Mouse (Mus musculus) liver, embryonic 14 days (tissue): ENCODE results near the gene Ints11. TPM values are rescaled to one million over a fixed set of nuclear protein-coding genes. Genes with fewer than 3 reads are reported as not detected.

Experiments
- polyA plus RNA-seq: library from polyadenylated mRNA; depleted of rRNA; stranded (reverse); fragments of >200 nt; gene quantifications from 2 replicates; pipeline ENCODE4 v1.2.3, GENCODE M21; 2012; rRNA removed

The Ints11 gene
- polyA plus RNA-seq: 19.9 and 22.3 TPM in 2 replicates

GRCm38 (mm10) chr4:155869317-155870033, at the start of gene Ints11, which contains the start of gene Cptp:
TSS of gene Ints11 (plus strand) at chr4:155869546.
TSS of gene Cptp (minus strand) at chr4:155869440.

GRCm38 (mm10) chr4:155831205-155831766, 38.1 kb upstream of the Ints11 start, which contains the start of gene Aurkaip1:
TSS of gene Aurkaip1 (plus strand) at chr4:155831272.

GRCm38 (mm10) chr4:155839483-155839910, 29.8 kb upstream of the Ints11 start, which contains the start of gene Mxra8:
TSS of gene Mxra8 (plus strand) at chr4:155839680.

GRCm38 (mm10) chr4:155846871-155847578, 22.3 kb upstream of the Ints11 start, which contains the start of gene Dvl1:
TSS of gene Dvl1 (plus strand) at chr4:155847402.

GRCm38 (mm10) chr4:155863001-155863400, 6.3 kb upstream of the Ints11 start, which contains the start of gene Tas1r3:
TSS of gene Tas1r3 (minus strand) at chr4:155863362.

GRCm38 (mm10) chr4:155891551-155892001, 22.2 kb downstream of the Ints11 start, which contains the start of the genes Pusl1 and Acap3:
TSS of gene Pusl1 (minus strand) at chr4:155891781.
TSS of gene Acap3 (plus strand) at chr4:155891822.

Other genes starting within 250 kb of the Ints11 start
- gene Cdk11b, start 244.7 kb upstream of the Ints11 start, polyA plus RNA-seq: 19.8 and 24.5 TPM in 2 replicates
- gene Gm10563, start 224.1 kb upstream of the Ints11 start, polyA plus RNA-seq: not detected in 2 replicates
- 4.6 TPM in 2 replicates for gene Mmp23, start 216.2 kb upstream of the Ints11 start, polyA plus RNA-seq
- 4.1 and 4.6 TPM in 2 replicates for gene Mib2, start 200.3 kb upstream of the Ints11 start, polyA plus RNA-seq
- 0.39 and 0.52 TPM in 2 replicates for gene Fndc10, start 175.2 kb upstream of the Ints11 start, polyA plus RNA-seq
- 35.5 and 42.0 TPM in 2 replicates for gene Ssu72, start 164.7 kb upstream of the Ints11 start, polyA plus RNA-seq
- gene Tmem240, start 134.7 kb upstream of the Ints11 start, polyA plus RNA-seq: 0.09 and 0.20 TPM in 2 replicates
- 37.8 and 42.2 TPM in 2 replicates for gene Atad3a, start 108.5 kb upstream of the Ints11 start, polyA plus RNA-seq
- gene Vwa1, start 94.8 kb upstream of the Ints11 start, polyA plus RNA-seq: 0.12 and 0.18 TPM in 2 replicates
- gene Tmem88b, start 83.7 kb upstream of the Ints11 start, polyA plus RNA-seq: 0.29 TPM in 2 replicates
- gene Ankrd65, start 79.1 kb upstream of the Ints11 start, polyA plus RNA-seq: 0.02 TPM in 1 of 2 replicates, not detected in the other
- gene Mrpl20, start 66.7 kb upstream of the Ints11 start, polyA plus RNA-seq: 68.5 and 74.1 TPM in 2 replicates
- gene Ccnl2, start 57.1 kb upstream of the Ints11 start, polyA plus RNA-seq: 66.5 and 75.1 TPM in 2 replicates
- 76.4 and 80.4 TPM in 2 replicates for gene Aurkaip1, start 38.3 kb upstream of the Ints11 start, polyA plus RNA-seq
- 5.0 and 5.9 TPM in 2 replicates for gene Mxra8, start 29.9 kb upstream of the Ints11 start, polyA plus RNA-seq
- gene Dvl1, start 22.1 kb upstream of the Ints11 start, polyA plus RNA-seq: 18.2 and 20.1 TPM in 2 replicates
- 0.06 and 0.08 TPM in 2 replicates for gene Tas1r3, start 6.2 kb upstream of the Ints11 start, polyA plus RNA-seq
- 4.5 and 5.1 TPM in 2 replicates for gene Cptp, start 106 bp upstream of the Ints11 start, polyA plus RNA-seq
- 14.5 and 17.2 TPM in 2 replicates for gene Pusl1, start 22.2 kb downstream of the Ints11 start, polyA plus RNA-seq
- 6.8 and 9.2 TPM in 2 replicates for gene Acap3, start 22.3 kb downstream of the Ints11 start, polyA plus RNA-seq
- 34.7 and 36.6 TPM in 2 replicates for gene Ube2j2, start 74.3 kb downstream of the Ints11 start, polyA plus RNA-seq
- gene C1qtnf12, start 92.8 kb downstream of the Ints11 start, polyA plus RNA-seq: 32.6 and 35.9 TPM in 2 replicates
- gene B3galt6, start 123.1 kb downstream of the Ints11 start, polyA plus RNA-seq: 2.1 and 2.8 TPM in 2 replicates
- 30.4 and 33.1 TPM in 2 replicates for gene Sdf4, start 123.3 kb downstream of the Ints11 start, polyA plus RNA-seq
- 0.85 and 1.0 TPM in 2 replicates for gene Tnfrsf4, start 144.3 kb downstream of the Ints11 start, polyA plus RNA-seq
- 0.15 and 0.24 TPM in 2 replicates for gene Tnfrsf18, start 156.6 kb downstream of the Ints11 start, polyA plus RNA-seq
- gene Ttll10, start 189.9 kb downstream of the Ints11 start, polyA plus RNA-seq: 0.43 and 0.44 TPM in 2 replicates
- 12.7 and 17.1 TPM in 2 replicates for gene 9430015G10Rik, start 240.4 kb downstream of the Ints11 start, polyA plus RNA-seq